Mouse (Mus musculus) common myeloid progenitor, adult 5-6 weeks (primary cell): Measurements from ENCODE around the gene Dbnl. TPM values are rescaled to one million over a fixed set of nuclear protein-coding genes. Genes with fewer than 3 reads are reported as not detected.
"Not testable (repeated sequence)": the region's sequence is repeated elsewhere in the genome, so short reads cannot be mapped to it uniquely, and the experiment has no call there.

ENCODE experiments used
- ATAC-seq: replicated peaks from 2 replicates; pipeline ENCODE4 v1.8.0; 2016; ENCODE audit warnings: low read depth, mild to moderate bottlenecking, moderate TSS enrichment, inconsistent platforms; ENCODE audit not compliant: poor library complexity, severe bottlenecking
- total RNA-seq: library from RNA; stranded (forward); fragments of 200-1000, 187-1606 nt; gene quantifications from 2 replicates; pipeline ENCODE4 v1.2.3, GENCODE M21; 2017

Dbnl gene
- total RNA-seq, 1 experiment from 2014 or later = 72.8 TPM

DNA sequence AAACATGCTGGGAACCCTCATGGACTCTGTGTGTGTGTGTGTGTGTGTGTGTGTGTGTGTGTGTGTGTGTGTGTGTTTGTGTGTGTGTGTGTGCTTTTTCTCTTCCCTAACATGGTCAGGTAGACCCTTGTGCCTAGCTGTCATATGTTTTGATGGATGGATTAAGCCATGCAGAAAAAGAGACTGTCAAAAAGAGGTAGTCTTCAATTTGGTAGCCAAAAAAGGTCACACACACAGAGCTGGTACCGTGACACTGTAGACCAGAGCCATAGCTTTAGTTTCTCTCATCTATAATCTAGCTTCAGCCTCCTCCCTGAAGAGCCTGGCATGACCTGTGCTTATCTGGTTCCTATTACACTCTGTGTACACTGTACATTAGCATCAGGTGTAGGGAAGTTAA is 2.1 kb downstream of the Dbnl start:
- ATAC-seq = no peak

DNA sequence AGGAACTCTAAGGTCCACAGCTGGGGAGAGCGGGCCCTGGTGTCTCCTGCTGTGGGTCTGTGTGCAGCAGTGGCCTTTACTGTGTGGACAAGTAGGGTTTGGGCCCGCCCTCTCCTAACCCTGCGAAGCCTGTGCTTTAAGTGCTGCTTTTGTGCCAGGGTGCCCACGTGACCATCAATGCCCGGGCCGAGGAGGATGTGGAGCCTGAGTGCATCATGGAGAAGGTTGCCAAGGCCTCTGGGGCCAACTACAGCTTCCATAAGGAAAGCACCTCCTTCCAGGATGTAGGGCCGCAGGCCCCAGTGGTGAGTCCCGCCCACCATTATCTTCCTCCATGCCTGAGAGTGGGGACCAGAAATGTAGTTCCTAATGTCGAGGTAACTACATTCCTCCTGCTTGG is 7.0 kb downstream of the Dbnl start:
- ATAC-seq = no peak

DNA sequence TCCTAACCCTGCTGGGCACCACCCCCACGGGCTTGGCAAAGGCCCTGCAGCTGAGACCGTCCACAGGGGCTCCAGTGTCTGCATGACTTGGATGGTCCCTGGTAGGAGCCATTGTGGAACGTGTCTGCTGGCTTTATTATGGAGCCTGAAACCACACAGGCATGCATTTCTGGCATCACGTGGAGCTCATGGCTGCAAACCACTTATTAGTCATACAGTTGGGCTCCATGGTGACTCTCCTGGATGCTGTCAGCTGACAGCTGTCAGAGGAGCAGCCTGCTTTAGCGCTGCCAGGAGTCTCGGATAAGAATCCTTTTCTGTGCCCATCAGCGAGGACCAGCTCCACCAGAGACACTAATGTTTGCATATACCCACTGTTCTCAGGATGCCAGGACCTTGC is 7.4 kb downstream of the Dbnl start:
- ATAC-seq = no peak

DNA sequence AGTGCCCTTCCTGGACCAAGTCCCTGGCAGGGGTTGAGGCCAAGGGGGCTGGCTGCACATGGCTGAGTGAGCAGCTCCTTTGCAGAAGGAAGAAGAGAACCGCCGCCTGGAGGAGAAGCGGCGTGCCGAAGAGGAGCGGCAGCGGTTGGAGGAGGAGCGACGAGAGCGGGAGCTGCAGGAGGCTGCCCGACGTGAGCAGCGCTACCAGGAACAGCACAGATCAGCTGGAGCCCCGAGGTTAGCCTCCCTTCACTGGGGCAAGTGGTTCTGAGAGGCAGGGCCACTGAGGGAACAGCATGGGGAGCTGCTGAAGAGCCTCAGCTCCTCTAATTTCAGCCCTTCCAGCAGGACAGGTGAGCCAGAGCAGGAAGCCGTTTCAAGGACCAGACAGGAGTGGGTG is 8.7 kb downstream of the Dbnl start:
- ATAC-seq = no peak

DNA sequence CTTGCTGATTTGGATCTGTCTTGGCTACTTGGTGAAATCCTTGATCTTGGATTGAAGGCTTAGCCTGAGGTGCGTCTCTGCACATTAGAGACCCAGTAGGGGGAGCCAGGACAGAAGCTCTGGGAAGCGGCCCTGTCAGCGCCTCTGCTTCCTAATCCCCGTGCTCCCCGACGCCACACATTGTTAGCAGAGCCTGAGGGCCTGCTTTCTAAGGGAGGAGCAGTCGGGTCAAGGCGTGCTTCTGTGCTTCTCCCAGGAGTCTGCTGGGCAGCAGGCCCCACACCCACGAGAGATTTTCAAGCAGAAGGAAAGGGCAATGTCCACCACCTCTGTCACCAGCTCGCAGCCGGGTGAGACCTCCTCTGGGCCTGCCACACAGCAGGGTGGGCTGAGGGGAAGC is 9.1 kb downstream of the Dbnl start:
- ATAC-seq = no peak

DNA sequence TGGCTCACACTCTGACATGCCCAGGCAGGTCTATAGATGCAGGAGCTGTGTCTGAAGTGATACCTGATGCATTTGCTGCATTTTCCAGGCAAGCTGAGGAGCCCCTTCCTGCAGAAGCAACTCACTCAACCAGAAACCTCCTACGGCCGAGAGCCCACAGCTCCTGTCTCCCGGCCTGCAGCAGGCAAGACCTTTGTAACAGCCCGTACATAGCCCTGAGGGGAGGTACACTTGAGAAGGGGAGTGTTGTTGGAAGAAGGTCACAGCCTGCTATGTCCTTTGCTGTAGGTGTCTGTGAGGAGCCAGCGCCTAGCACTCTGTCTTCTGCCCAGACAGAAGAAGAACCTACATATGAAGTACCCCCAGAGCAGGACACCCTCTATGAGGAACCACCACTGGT is 9.6 kb downstream of the Dbnl start:
- no peak for ATAC-seq

DNA sequence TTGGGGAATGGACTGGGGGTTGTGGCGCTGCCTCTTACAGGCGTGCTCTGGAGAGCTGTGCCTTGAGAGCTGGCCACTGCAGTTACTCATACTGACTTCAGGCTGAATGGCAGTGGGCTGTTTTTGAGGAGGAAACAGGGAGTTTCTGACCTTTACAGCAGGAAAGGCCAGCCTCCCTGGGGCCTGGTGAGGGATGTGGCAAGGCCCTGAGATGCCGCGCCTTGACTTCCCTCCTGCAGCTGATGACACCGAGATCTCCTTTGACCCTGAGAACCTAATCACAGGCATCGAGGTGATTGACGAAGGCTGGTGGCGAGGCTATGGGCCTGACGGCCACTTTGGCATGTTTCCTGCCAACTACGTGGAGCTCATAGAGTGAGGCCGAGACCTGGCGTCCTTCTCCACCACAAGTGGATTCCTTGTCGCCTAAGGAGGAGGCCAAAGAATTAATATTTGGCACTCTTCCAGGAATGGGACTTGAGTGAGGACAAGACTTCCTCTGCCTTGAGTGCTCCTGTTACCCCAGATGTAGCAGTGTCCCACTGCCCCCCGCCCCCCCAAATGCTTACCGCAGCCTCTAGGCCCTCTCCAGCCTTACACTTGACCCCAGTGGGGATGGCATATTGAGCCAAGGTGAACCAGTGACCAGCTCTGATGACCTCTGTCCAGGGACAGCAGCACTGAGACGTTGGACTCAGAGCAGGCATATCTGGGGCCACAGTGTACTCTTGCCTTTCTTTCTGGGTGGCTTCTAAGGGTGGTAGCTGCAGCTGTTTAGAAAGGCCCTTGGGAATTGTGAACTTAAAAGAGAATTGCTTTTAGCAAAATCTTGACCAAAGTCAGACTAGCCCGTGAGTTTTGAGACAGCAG is 11.6 kb downstream of the Dbnl start:
- no peak for ATAC-seq

DNA sequence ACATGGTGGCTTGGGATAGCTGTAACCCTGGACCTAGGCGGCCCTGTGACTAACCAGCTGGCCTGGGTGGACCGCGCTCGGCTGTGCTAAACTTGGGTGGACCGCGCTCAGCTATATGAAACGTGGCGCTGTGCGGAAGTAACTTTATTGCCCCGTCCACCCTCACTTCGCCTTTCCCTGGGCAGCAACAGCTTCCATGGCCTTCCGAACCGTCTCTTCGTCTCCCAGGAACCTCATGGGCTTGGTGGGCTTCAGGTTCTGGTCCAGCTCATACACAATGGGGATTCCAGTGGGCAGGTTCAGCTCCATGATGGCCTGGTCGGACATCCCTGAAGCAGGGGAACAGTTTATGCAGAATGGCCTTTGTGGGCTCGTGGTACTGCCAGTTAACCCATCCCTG is 13.2 kb downstream of the Dbnl start:
- no peak for ATAC-seq

DNA sequence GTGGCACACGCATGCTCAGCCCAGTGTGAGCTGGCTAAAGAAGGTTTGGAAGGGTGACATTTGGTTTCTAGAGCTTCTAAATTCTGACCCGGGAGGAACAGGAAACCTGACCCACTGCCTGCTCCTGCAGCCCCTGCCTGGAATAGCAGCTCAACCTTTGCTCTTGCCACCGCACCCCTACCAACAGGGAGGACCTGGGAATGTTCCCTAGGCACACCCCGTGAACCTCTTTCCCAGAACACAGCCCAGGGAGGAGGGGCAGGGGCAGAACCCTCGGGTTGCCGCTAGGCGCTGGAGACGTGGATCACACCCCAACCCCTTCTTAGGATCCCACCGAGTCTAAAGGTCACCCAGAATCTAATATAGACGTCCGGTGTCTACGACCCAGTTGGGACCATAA is 13.7 kb downstream of the Dbnl start:
- ATAC-seq = no peak

DNA sequence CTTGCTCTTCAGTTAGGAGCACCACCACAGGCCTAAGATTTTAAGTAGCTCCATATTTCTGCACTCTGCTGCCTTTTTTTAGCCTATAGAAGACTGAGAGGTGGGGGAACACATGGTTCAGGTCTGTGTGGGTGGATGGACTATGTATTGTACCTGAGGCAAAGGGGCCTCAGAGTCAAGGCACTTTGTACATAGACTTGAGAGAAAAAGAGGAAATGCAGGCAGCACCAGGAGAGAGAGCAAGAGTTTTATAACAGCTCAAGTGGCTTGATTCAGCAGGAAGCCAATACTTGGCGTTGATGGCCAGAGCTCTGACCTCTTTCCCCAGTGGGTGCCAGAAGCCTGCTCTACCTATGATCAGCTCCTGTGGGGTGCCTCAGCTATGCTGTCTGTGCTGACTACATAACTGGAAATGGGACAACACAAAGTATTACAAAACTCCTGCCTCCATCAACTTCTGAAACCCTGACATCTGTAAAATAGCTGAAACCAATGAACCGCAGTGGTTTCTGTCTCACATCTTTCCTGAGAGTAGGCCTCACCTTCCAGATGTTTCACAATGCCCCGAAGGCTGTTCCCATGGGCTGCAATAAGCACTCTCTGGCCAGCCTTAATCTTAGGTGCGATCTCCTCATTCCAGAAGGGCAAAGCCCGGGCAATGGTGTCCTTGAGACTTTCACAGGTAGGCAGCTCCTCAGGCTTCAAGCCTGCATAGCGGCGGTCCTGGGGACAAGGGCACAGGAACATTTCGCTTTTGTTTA is 14.3 kb downstream of the Dbnl start:
- no peak; the same call in 1 of the 2 replicates for ATAC-seq

DNA sequence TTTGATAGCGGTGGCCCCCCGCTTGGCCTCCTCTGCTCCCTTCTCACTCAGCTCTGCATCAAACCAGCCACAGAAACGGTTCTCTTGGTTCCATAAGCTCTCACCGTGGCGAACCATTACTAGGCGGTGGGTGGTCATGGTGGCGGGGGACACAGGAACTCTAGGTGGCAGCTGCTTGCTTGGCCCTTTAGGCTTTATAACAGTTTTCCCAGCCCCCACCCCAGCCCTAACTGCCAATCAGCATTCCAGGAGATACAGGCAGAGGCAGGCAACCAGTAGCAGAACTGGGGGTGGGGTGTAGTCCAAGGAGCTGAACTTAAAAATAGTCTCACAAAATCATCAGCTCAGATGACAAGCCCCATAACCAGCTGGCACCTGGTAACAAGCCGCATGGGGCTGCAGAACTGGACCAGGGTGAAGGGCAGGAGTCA is 15.3 kb downstream of the Dbnl start, which contains the start of gene Pgam2:
Gene Pgam2, minus strand, starts transcription at position 183 of the 431 bp plus-strand sequence.
- ATAC-seq = no peak

DNA sequence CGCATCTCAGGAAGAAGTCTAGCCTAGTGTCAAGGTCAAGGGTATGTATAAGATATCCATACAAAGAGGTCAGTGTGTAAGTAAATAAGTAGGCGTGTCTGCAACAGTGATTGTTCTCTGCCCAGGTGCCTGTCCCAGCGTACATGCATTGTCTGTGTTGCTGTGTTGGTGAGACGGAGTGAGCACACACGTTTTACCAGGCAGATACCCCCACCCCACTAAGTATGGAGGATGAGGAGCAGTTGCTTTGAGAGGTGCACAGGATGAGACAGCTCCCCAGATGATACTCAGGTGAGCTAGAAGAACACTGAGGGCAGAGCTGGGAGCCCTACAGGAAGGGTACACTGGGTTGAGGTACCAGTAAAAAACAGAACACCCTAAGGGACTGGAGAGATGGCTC is 15.9 kb downstream of the Dbnl start:
- ATAC-seq = no peak

DNA sequence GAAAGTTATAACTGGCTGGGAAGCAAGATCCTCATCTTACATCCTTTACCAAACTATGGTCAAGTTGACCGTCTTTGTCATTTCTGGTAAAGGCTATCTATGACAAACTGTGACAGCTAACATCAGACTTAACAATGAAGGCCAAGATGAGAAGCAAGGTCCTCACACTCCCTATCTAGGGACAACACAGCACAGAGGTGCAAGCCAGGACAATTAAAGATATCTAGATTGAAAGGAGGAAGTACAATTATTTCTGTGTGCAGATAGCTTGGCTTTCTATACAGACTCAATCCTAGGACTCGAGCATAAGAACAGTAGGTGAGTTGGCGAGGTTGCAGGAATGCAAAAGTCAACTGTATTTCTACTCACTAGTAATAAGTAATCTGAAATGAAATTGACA is 17.4 kb downstream of the Dbnl start:
- no peak for ATAC-seq

DNA sequence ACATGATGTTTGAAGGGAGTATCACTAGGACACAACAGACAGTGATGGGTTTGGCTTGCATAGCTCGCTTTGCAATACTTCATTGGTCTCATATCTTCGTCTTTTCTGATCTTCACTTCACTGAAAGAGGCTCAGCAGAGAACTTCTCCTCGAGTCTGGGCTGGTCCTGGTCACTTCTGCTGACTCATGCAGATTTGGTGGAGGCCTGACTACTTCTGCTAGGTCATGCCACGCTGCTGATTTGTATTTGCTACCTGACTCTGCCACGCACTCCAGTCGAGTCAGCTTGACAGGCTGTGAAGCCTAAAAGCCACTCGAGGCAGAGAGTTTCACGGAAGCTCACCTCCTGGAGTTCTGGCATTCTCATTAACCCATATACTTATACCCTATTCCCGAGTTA is 19.7 kb downstream of the Dbnl start:
- ATAC-seq = no peak

DNA sequence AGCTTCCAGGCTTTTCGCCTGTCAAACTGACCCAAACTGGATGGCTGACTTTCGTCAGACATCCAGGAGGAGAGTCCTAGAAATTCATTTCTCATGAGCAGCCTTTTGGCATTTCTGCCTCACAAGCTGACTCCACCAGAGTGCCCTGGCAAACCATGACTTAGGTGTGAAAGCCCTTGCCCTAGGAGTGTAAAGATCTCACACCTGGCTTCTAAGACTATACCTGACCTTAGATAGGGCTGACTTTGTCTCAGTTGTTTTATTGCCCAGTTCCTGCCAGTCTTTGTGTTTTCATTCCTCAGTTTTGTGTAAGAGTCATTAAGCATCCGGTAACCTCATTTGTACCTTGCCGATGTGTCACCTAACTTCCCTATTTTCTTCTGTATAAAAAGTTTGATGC is 21.2 kb downstream of the Dbnl start:
- not testable (repeated sequence) for ATAC-seq

DNA sequence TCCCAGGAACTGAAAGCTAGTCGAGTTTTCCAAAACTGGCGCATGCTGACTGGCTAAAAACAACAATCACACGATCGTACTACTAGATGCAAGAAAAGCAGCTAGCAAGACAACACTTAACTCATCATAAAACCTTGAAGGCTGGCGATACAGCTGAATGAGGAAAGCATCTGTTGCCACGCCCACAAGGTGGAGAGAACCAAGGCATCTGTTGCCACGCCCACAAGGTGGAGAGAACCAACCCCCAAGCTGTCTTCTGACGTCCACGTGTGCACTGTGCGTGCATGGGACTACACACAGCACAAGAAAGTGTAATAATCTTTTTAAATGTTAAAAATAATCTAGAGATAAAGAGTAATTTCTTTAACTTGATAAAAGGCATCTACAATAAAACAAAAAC is 25.1 kb downstream of the Dbnl start:
- ATAC-seq = no peak

DNA sequence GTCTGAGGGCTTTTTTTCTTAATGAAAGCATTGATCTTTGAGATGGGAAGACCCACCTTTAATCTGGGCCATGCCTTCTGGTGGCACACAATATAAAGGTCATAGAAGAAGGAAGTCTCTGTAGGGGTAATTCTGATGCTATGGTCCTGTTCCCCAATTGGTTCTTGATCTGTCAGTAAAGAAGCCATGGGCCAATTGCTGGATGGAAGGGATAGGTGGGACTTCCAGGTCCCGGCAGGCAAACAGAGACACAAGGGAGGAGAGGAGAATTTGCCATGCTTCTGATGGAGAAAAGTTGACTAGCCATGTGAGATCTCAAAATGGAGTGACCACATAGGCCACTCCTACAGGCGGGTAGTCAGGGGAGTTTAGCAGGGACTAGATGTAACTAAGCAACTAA is 30.9 kb downstream of the Dbnl start:
- ATAC-seq = no peak

DNA sequence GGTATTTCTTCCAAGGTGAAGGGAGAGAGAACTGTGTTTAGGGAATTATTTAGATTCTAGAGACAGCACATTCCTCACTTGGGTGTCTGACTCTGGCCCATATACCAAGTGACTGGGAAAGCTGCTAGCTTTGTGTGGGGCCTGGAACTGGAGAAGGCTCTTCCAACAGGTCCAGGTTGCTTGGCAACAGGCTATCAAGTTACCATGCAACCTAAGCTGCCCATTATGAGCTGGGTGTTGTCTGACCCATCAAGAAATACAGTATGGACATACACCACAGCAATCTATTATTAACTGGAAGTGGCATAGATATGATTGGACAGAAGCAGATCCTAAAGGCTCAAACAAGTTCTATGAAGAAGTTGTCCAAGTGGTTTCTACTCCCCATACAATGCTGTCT is 37.1 kb downstream of the Dbnl start:
- ATAC-seq = no peak

DNA sequence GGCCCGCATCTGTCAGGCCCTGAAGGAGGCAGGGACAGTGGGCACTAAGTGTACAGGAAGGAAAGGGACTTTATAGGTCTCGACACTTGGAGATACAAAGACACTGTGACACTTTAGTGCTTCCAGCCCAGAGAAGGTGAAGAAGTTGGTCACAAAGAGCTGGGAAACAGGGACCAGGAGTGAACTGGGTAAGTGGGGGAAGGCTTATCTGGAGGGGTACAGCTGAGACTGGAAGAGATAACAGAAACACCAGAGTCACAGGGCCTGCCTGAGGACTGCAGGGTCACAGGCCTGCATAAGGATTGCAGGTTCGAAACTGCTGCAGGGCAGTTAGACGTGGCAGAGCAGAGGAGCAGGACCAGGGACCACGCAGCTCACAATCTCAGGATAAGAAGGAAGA is 39.6 kb downstream of the Dbnl start:
- no peak for ATAC-seq

DNA sequence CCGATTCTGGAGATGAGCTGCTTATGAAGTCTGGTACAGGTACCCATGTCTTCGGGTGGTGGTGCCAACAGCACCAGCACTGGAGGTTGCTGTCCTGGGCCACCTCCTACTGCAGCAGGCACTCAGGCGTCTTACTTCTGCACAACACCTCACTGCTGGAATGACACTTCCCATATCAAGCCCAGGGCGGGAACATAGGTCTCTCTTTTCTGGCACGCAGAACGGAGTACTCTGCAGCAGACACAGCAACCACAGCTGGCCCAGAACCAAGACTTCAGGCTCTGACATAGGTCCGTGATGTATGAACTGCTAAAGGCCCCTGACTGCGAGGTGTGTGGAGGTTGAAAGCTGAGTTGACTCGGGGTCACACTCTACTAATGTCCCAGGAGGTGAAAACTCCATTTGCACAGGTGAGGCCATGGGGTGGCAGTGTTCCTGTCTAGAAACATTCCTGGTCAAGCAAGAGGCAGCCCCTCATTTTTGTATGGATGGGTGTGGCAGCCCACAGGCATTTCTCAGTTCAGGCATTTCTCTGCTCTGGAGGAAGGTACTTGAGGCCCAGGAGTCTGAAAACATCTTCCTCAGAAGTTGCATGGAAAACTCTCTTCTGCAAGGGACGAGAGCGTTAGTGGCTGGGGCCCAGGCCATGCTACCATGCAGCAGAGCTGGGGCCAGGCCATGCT is 40.4 kb downstream of the Dbnl start:
- 0 out of 2 replicates have a peak, but pooled peaks have one; percentile 35 for ATAC-seq

DNA sequence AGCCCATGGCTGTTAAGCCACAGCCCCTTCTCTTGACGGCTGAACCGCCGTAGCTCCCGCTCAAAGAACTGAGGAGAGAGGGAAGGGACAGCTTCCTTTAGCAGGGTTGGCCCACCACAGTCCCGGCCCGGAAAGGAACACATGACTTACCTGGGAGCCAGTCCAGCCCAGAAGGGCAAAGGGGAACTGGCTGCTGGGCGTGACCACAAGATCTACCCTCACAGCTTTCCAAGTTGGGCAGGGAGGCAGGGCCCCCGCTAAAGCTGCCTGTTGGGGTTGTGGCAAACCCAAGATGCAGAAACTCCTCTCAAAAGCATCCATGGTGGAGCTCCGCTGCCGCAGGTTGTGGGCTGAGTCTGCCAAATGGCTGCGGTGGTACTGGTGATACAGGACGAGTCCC is 41.0 kb downstream of the Dbnl start:
- ATAC-seq = peak; percentile 71
